Mouse (Mus musculus) lung, postnatal 10 days (tissue): ENCODE data around the gene Acbd7.

Source experiments
- DNase-seq: peaks from one replicate; pipeline ENCODE4 v3.0.0; 2021

Gene Acbd7

GRCm38 (mm10) chr2:3387105-3387860 lies 51.3 kb downstream of the Acbd7 start:
- no peak for DNase-seq
